Mouse (Mus musculus) megakaryocyte progenitor cell, adult 5-6 weeks (primary cell): ENCODE measurements around the gene Afap1l2. TPM values are rescaled to one million over a fixed set of nuclear protein-coding genes. Genes with fewer than 3 reads are reported as not detected.

Experiments
- ATAC-seq: replicated peaks from 2 replicates; pipeline ENCODE4 v1.8.0; 2016; ENCODE audit warnings: mild to moderate bottlenecking, moderate TSS enrichment, inconsistent platforms; ENCODE audit not compliant: poor library complexity
- total RNA-seq, 2 experiments: library from RNA; stranded (forward) in 1 of 2; stranded (reverse) in 1 of 2; fragments of 157-497, 149-512 nt in 1 of 2; fragments of 200-1000 nt in 1 of 2; gene quantifications; 2 replicates each; pipeline versions ENCODE4 v1.2.3 to v1.2.4; 2015 to 2017

The Afap1l2 gene
- total RNA-seq, 2 experiments from 2014 or later, result not detected

GRCm38 (mm10) chr19:56976962-56977948 is 30.8 kb downstream of the Afap1l2 start:
- peak; percentile 85 for ATAC-seq

DNA sequence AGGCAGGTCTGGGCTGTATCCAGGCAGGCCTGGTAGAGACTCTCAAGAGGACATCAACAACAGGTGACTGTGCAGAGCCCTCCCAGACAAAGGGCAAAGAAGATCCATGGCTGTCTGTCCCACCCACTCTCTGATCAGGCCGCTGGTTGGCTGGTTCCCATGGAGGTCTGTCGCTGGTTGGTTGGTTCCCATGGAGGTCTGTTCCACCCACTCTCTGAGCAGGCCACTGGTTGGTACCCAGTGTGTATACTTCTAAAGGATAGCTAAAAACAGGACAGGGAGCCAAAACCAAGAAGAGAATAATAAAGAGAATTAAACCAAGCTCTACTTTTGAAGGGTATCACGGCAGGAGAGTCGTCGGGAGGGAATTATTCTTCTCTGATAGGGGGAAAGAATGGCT is 31.5 kb downstream of the Afap1l2 start:
- no peak for ATAC-seq

DNA sequence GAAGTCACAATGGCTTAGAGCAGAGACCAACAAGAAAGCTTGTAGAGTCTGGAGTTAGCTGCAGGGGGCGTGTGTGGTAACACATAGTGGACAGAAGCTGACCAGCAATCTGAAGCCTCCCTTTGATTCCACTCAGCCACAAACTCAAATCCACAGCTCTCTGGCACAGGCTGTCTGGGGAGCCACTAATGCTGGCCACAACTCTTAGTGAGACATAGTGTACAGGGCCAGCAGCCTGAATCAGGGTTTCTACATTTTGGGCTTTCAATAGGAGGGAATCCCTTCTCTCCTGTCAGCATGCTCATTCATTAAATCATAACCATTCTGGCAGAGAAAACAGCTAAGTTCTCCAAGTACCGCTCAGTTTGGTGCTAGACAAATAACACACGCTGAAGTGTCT is 32.5 kb downstream of the Afap1l2 start:
- ATAC-seq, result no peak

DNA sequence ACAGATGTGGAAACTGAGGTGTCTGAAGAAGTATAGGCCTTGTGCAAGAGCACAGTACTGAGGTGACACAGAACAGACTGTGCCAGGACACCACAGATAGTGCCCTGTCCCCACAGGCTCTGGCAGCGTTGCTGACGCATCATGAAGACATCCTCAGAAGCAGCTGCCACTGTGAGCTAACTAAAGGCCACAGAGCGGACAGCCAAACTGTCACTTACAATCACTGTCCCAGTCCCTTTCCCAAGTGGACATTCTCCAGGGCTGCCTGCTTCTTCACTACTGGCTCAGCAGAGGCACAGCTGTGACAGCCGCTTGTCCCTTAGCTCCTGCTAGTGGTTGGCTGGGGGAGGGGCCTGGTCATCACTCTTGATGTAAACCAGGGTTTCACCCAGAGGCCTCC is 33.9 kb downstream of the Afap1l2 start:
- no peak for ATAC-seq

- no peak for ATAC-seq
These were observed 35.3 kb downstream of the Afap1l2 start for GRCm38 (mm10) chr19:56972768-56973167.

- no peak for ATAC-seq
These were observed 36.7 kb downstream of the Afap1l2 start for GRCm38 (mm10) chr19:56971347-56971746.

- no peak for ATAC-seq
These were observed 44.2 kb downstream of the Afap1l2 start for GRCm38 (mm10) chr19:56963876-56964275.

GRCm38 (mm10) chr19:56959601-56960000 is 48.4 kb downstream of the Afap1l2 start:
- no peak for ATAC-seq

GRCm38 (mm10) chr19:56959057-56959456 is 49.0 kb downstream of the Afap1l2 start:
- ATAC-seq, result no peak

- no peak for ATAC-seq
These were observed 49.4 kb downstream of the Afap1l2 start for GRCm38 (mm10) chr19:56958582-56959021.

DNA sequence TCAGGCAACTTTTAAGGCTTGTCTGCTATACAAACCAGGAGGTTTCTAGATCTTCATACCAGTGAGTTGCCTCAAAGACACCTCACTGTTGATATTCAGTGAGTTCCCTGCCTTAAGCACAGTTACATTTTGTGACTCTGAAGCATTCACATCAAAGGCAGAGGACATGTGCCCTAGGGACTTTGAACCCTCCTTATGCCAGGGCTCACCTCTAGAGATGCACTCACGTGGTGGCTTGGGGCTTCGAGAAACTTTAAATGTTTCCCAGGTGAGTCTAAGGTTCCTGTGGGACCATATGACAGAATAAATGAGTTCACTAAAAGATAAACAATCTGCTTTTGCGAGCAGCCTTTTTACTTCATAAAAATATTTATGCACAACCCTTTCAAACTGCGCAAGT is 50.0 kb downstream of the Afap1l2 start:
- no peak for ATAC-seq

DNA sequence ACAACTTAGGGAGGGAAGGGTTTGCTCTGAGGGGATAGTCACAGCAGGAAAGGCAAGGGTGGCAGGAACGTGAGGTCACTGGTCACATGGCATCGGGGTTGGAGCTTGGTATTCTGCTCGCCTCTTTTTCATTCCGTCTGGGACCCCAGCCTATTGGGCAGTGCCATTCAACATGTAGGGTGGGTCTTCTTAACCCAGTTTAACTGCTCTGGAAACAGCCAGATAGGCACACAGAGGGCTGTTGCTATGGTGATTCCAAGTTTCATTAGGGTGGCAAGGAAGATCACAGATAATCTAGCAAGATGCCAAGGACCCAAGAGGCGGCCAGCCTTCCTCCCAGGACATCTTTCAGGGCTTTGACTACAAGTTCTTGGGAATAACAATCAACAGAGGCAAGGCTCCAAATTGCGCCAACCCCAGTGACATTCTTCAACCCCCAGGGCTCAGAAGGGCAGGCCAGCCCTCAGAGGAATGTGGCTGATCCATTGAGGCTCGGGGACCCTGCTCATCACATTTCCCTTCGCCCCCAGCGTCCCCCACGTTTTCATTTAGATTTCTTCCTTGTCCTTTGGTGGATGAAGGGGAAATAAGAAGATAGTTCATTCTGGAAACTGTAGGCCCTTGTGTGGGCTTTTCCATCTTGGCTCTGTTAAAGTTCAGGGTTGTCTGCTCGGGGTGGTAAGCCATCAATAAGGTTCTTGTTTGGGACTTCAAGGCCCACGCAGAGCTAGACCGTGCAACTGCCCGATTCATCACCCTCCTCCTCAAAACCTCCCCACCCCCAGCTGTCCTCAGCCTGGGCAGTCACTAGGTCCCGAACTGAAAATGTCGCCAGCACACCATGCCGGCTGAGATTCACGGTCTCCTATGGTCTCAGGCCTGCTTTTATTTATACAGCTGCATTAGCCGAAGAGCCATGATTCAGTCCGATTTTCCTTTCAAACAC is 52.2 kb downstream of the Afap1l2 start:
- no peak for ATAC-seq

DNA sequence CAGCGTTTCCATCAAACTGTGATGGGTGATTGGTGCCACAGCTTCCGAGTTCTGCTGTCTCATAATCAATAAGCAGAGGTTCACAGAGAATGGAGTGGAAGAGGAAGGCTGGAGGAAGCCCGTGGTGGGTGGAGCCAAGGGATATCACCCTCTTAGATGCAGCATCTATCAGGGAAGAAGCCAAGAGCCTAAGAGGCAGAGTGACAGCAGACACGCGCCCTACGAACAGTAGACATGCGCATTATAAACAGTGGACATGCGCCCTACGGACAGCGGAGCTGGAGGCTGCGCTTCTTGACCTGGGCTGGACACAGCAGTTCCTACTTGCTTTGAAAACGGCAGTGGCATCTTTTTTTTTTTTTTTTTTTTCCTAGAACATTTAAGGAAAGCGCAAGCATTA is 53.2 kb downstream of the Afap1l2 start:
- ATAC-seq, result no peak

- ATAC-seq, result no peak
These were observed 54.2 kb downstream of the Afap1l2 start for GRCm38 (mm10) chr19:56953856-56954255.

DNA sequence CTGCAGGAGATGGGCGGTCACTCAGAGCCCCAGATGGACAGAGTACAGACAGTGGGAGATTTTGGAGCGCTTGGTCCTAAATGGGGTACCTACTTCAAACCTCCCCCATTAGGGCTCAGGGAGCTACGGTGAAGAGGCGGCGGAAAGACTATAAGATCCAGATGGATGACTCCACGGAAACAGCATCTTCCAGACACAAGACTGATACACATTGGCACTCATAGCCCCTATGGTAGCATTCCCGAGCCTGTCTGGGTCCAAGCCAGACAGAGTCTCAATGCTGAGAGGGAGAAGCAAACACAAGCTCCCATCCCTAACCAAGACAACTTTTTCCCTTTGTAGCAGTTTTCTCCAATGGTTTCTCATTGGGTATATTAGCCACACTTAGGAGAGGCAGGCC is 57.2 kb downstream of the Afap1l2 start:
- ATAC-seq, result no peak

- ATAC-seq, result no peak
These were observed 58.2 kb downstream of the Afap1l2 start for GRCm38 (mm10) chr19:56949868-56950267.

DNA sequence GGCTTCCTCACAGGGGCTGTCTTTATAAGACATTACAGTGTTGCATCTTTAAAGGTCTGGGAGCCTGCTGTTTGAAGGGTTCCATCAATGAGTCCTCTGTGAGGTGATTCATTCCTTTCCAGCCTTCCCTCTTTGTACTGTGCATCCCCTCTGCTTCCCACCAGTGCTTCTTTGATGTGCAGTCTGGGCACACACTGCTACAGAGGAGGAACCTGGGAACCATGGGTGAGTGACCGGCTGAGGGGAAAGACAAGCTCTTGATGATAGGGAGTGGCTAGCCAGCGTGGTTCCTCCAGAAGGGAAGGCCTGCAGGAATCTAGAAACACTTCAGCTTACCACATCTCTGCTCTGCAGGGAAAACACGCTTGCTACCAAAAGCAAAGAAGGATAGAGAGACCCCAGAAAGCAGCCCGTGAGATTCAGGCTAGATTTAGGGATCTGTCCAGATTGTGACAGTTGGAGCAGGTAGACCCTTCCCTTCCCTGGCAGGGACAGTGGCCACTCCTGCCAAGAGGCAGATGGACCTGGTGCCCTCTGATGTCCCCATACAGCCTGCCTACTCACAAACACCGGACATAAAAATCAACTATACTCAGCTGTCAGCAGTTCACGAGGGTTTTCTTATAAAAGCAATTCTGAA is 59.9 kb downstream of the Afap1l2 start:
- ATAC-seq, result no peak

GRCm38 (mm10) chr19:56946727-56947126 is 61.3 kb downstream of the Afap1l2 start:
- ATAC-seq, result no peak

- ATAC-seq, result no peak
These were observed 61.8 kb downstream of the Afap1l2 start for GRCm38 (mm10) chr19:56946277-56946676.

GRCm38 (mm10) chr19:56945621-56946020 is 62.4 kb downstream of the Afap1l2 start:
- ATAC-seq, result no peak

- ATAC-seq, result no peak
These were observed 63.2 kb downstream of the Afap1l2 start for GRCm38 (mm10) chr19:56944826-56945225.
